Mouse (Mus musculus) heart, embryonic 10.5 days (tissue): ENCODE results near the gene Stab1. TPM values are rescaled to one million over a fixed set of nuclear protein-coding genes. Genes with fewer than 3 reads are reported as not detected.

ENCODE experiments used
- DNase-seq: peaks from one replicate; pipeline ENCODE4 v3.0.0-alpha.2; 2017; ENCODE audit warnings: low spot score
- H3K27ac ChIP-seq: fragments of 300-500 bp; sonication (generic); 2 replicates; pipeline ENCODE4 v1.5.1; 2016; ENCODE audit warnings: mild to moderate bottlenecking
- H3K27me3 ChIP-seq: fragments of 300-500 bp; sonication (generic); 2 replicates; pipeline ENCODE4 v1.6.1; 2016; ENCODE audit warnings: mild to moderate bottlenecking; ENCODE audit not compliant: poor library complexity, insufficient read depth, severe bottlenecking
- H3K36me3 ChIP-seq: fragments of 300-500 bp; sonication (generic); 2 replicates; pipeline ENCODE4 v1.6.1; 2016; ENCODE audit warnings: mild to moderate bottlenecking, moderate library complexity
- H3K4me1 ChIP-seq: fragments of 300-500 bp; sonication (generic); 2 replicates; pipeline ENCODE4 v1.6.1; 2016; ENCODE audit warnings: mild to moderate bottlenecking
- H3K4me3 ChIP-seq: fragments of 300-500 bp; sonication (generic); 2 replicates; pipeline ENCODE4 v1.5.1; 2016; ENCODE audit warnings: mild to moderate bottlenecking, moderate library complexity
- H3K9me3 ChIP-seq: fragments of 300-500 bp; sonication (generic); 2 replicates; pipeline ENCODE4 v1.6.1; 2016; ENCODE audit warnings: mild to moderate bottlenecking, moderate library complexity
- WGBS: fragments of 180-500 bp; shearing (Covaris S2); methylation state at CpG from one replicate; pipeline ENCODE4 v1.1.7; 2016; 5-methylcytosine and 5-hydroxymethylcytosine counted together
- polyA plus RNA-seq: library from polyadenylated mRNA; unstranded; fragments of >200 nt; fragmentation: Nextera tagmentation; extraction: Ambion mirVana; gene quantifications from 2 replicates; pipeline ENCODE4 v1.2.1, GENCODE M21; 2016

The Stab1 gene
- polyA plus RNA-seq = 28.9 and 30.2 TPM in 2 replicates

GRCm38 (mm10) chr14:31168425-31168824, at the start of gene Stab1:
Stab1 (minus strand) TSS chr14:31168641.
- Histone ChIP-seq H3K27ac (peak within 1 kb of the TSS; percentile 77), H3K9me3 (no peaks in the 10 kb centered on the region), H3K36me3 (peaks cover 42% of the 10 kb centered on the region), H3K27me3 (no peaks in the 10 kb centered on the region), H3K4me1 (peaks cover 47% of the 10 kb centered on the region), H3K4me3 (peak within 1 kb of the TSS; percentile 47)
- 33% methylated on average over 10 of the region's 10 CpGs for WGBS
- DNase-seq = no peak

DNA sequence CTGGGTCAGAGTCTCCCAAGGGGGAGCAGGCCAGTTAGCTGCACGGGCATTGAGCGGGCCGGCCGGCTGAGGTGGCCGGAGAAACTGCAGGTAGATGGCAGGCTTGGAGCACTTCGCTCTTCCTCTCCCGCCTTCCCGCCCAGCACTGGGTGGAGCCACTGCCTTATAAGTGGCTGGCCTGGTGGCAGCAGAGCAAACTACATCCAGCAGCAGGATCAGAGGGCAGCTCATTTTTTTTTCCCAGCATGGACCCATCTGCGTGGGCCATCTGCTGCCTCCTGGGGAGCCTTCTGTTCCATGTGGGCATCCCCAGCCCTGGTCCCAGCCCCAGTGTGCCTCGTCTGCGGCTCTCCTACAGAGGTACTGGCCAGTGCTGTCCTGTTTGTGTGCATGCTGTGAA, 49.2 kb upstream of the Stab1 start, which contains the start of gene Sema3g:
Sema3g (plus strand) TSS at position 195 of the 400 bp plus-strand sequence.
- 9% methylated on average over 11 of the region's 11 CpGs for WGBS
- Histone ChIP-seq H3K36me3 (peaks cover 2% of the 10 kb centered on the region), H3K4me3 (peak within 1 kb of the TSS; percentile 41), H3K4me1 (peaks cover 64% of the 10 kb centered on the region), H3K9me3 (no peaks in the 10 kb centered on the region), H3K27me3 (0 out of 2 replicates have a peak, but pooled peaks cover 10% of the 10 kb centered on the region), H3K27ac (peak within 1 kb of the TSS; percentile 82)
- DNase-seq = peak; percentile 91

GRCm38 (mm10) chr14:31216846-31217245, 48.4 kb upstream of the Stab1 start, which contains the start of gene Nisch:
Nisch (minus strand) TSS chr14:31216946.
- Histone ChIP-seq H3K4me3 (peak within 1 kb of the TSS; percentile 41), H3K27me3 (0 out of 2 replicates have a peak, but pooled peaks cover 10% of the 10 kb centered on the region), H3K36me3 (peaks cover 10% of the 10 kb centered on the region), H3K9me3 (no peaks in the 10 kb centered on the region), H3K27ac (peak within 1 kb of the TSS; percentile 82), H3K4me1 (peaks cover 71% of the 10 kb centered on the region)
- no peak for DNase-seq
- WGBS = 75% methylated on average over 2 of the region's 2 CpGs

DNA sequence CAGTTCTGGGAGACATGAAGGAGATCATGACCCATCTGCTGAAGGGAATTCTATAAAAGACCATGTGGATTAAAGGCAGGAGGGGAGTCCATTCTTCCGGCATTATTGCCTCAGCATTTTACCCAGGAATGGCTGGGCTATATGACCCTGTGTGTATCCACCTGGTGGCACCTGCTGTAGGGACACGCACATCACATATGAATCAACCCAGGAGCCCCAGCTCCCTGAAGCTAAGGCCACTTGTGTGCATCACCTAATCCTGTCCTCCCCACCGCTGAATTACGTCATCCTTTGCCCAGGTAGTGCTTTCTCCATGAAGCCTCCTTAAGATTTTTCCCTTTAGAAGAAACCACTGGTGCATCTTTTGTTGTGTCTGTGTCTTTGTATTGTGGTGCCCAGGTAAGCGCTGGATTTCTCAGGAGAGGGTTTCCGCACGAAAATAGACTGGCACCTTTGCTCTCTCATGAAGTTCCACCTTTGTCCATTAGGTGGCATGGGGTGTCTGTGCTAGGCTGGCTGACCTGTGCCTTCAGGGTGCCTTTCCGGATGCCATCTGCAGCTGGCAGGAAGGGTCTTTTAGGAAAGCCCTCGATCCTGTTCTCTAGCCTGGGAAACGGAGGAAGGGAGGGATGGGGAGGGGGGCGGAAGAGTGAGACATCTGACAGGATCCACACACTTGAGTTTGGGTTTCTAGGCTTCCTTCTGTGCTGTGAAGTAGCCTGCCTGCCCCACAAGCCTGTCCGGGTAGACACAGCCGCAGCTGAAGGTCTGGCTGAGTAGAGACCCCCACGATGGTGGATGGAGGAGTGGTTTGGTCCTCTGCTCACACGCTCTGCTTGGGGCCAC, 46.9 kb upstream of the Stab1 start:
- no peaks in the 10 kb centered on the region for H3K9me3 ChIP-seq
- 29% methylated on average over 15 of the region's 15 CpGs for WGBS
- H3K27ac ChIP-seq = peak overlapping the region; percentile 74; the same call in 1 of the 2 replicates
- H3K36me3 ChIP-seq = peaks cover 23% of the 10 kb centered on the region
- no peak for DNase-seq
- 0 out of 2 replicates have a peak overlapping the region, but pooled peaks have one; percentile 13 for H3K4me3 ChIP-seq
- H3K27me3 ChIP-seq = no peaks in the 10 kb centered on the region
- peaks cover 76% of the 10 kb centered on the region for H3K4me1 ChIP-seq

DNA sequence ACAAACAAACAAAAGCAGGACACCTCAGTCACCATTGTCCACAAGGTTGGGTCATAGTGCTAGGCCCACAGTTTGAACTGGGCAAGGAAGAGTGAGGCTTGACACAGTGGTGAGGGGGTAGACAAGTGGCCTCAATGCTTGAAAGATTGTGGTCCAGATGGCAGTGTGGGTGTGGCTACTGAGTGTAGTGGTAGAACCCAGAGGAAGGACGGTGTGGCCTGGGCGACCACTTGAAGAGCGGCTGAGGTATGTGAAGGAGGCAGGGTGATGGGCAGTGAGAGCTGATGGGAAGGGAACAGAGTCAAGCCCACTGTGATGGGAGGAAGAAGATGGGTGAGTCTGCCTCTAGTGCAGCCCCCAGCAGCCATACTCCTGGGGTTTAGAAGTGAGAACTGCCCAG, 46.2 kb upstream of the Stab1 start:
- Histone ChIP-seq H3K9me3 (no peaks in the 10 kb centered on the region), H3K4me3 (no peak overlapping the region), H3K4me1 (peaks cover 83% of the 10 kb centered on the region), H3K36me3 (peaks cover 30% of the 10 kb centered on the region), H3K27ac (no peak overlapping the region), H3K27me3 (no peaks in the 10 kb centered on the region)
- WGBS = 51% methylated on average over 3 of the region's 3 CpGs
- no peak for DNase-seq

GRCm38 (mm10) chr14:31213868-31214267, 45.4 kb upstream of the Stab1 start:
- WGBS = 54% methylated on average over 8 of the region's 8 CpGs
- Histone ChIP-seq H3K4me1 (peaks cover 90% of the 10 kb centered on the region), H3K27ac (peak overlapping the region; percentile 31; the same call in 1 of the 2 replicates), H3K36me3 (peaks cover 32% of the 10 kb centered on the region), H3K9me3 (no peaks in the 10 kb centered on the region), H3K27me3 (no peaks in the 10 kb centered on the region), H3K4me3 (no peak overlapping the region)
- DNase-seq = no peak

DNA sequence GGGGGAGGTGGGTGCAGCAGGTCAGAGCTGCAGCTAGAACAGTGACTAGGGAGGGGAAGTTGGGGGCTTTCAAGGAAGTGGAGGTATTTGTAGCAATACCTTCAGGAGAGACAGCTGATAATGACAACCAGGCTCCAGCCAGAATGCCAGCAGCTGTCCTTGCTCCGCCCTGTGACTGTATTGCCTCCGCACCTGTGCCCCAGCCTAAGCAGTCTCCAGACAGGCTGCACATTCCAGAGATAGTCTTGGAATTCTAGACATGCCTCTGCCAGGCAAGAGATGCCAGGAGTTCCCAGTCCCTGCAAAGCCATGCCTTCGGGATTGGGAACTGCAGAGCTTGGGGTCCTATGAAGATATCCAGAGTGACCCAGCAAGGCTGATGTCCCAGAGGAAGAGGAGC, 44.1 kb upstream of the Stab1 start:
- H3K4me3 ChIP-seq = no peak overlapping the region

GRCm38 (mm10) chr14:31211854-31212253, 43.4 kb upstream of the Stab1 start:
- Histone ChIP-seq H3K4me3 (peak overlapping the region; percentile 36), H3K4me1 (peaks cover 87% of the 10 kb centered on the region), H3K9me3 (no peaks in the 10 kb centered on the region), H3K27ac (peak overlapping the region; percentile 62), H3K36me3 (peaks cover 32% of the 10 kb centered on the region), H3K27me3 (no peaks in the 10 kb centered on the region)
- DNase-seq = no peak
- WGBS = 82% methylated on average over 6 of the region's 6 CpGs

More for the DNA sequence above, 44.1 kb upstream of the Stab1 start:
- 37% methylated on average over 3 of the region's 3 CpGs for WGBS
- Histone ChIP-seq H3K27ac (peak overlapping the region; percentile 62), H3K4me1 (peaks cover 85% of the 10 kb centered on the region), H3K9me3 (no peaks in the 10 kb centered on the region), H3K36me3 (peaks cover 32% of the 10 kb centered on the region), H3K27me3 (no peaks in the 10 kb centered on the region)
- DNase-seq = no peak

DNA sequence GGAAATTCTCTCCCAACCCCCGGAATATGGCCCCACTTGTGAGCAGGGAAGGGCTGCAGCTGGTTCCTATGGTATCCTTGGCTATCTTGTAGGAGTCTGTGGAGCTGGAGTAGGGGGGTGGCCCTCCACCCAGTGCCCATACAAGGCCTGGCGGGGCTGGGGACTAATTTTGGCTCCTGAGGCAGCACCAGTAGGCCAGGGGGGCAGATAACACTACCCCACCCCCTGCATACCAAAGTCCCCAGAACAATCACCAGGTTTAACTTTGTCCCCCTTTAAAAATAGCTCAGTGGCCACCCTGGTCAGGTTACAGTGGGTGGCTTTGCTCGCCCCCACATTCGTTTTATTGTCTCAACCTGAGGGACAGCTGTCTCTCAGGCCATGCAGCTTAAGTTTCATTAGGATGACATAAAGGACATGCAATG, 40.7 kb upstream of the Stab1 start:
- Histone ChIP-seq H3K9me3 (no peaks in the 10 kb centered on the region), H3K27me3 (no peaks in the 10 kb centered on the region), H3K36me3 (peaks cover 41% of the 10 kb centered on the region), H3K27ac (peak overlapping the region; percentile 99), H3K4me1 (peaks cover 78% of the 10 kb centered on the region), H3K4me3 (peak overlapping the region; percentile 66)
- peak; percentile 93 for DNase-seq
- WGBS = 48% methylated on average over 4 of the region's 4 CpGs

DNA sequence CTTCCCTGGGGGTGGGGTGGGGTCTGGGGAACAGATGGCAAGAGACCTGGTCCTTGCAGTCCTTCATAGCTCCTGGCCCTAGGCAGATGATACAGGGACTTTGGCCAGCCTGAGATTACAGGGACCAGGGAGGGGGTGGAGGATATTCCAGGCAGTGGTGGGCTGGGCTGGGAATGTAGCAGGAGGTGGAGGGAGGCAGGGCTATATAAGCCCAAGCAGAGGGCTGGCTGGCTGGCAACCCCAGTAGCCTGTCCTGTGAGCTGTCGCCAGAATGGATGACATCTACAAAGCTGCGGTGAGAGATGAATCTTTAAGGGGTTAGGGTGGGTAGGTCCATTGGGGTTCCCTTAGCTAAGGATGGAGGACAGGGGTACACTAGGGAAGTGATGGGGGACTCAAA, 39.6 kb upstream of the Stab1 start, which contains the start of gene Tnnc1:
Tnnc1 (plus strand) TSS at position 229 of the 400 bp plus-strand sequence.
- H3K36me3 ChIP-seq = peaks cover 51% of the 10 kb centered on the region
- H3K9me3 ChIP-seq = no peaks in the 10 kb centered on the region
- H3K4me1 ChIP-seq = peaks cover 69% of the 10 kb centered on the region
- no peaks in the 10 kb centered on the region for H3K27me3 ChIP-seq
- peak within 1 kb of the TSS; percentile 73 for H3K4me3 ChIP-seq
- peak within 1 kb of the TSS; percentile 99 for H3K27ac ChIP-seq
- DNase-seq = no peak
- 34% methylated on average over 2 of the region's 2 CpGs for WGBS

DNA sequence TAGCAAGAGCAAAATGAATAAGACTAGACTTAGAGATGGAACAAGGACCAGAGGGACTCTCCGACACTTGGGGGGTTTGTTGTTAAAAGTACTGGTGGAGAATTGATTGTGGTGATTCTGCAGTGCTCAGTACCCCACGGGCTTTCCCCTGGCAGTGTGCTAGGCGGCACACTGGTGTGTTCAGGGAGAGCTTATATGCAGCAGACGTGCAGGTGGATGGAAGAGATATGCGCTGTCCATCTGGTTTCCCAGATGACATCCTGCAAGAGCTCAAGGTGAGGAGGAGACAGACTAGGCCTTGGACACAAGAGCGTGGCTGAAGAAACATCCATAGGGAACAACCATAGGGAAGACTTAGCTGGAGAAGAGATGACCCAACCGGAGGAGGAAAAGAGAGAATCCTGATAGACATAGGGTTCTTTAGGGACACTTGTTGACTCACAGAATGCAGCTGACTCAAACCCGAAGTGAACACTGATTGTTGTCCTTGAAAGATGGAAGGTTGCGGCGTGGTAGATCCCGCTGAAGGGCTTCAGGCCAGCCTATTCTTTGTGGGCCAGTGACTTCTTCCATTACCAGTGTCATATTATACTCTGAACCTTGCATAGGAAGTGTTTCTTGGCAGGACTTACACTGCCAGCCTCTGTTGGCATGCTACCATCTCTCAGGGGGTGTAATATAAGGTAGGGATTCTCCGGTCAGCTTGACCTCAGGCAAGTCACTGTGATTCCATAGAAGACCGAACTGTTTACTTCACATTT, 38.8 kb upstream of the Stab1 start:
- no peak for DNase-seq
- peak overlapping the region; percentile 73 for H3K4me3 ChIP-seq
- peak overlapping the region; percentile 99 for H3K27ac ChIP-seq
- H3K4me1 ChIP-seq = peaks cover 60% of the 10 kb centered on the region
- no peaks in the 10 kb centered on the region for H3K9me3 ChIP-seq
- H3K27me3 ChIP-seq = no peaks in the 10 kb centered on the region
- peaks cover 54% of the 10 kb centered on the region for H3K36me3 ChIP-seq
- WGBS = 76% methylated on average over 13 of the region's 13 CpGs

DNA sequence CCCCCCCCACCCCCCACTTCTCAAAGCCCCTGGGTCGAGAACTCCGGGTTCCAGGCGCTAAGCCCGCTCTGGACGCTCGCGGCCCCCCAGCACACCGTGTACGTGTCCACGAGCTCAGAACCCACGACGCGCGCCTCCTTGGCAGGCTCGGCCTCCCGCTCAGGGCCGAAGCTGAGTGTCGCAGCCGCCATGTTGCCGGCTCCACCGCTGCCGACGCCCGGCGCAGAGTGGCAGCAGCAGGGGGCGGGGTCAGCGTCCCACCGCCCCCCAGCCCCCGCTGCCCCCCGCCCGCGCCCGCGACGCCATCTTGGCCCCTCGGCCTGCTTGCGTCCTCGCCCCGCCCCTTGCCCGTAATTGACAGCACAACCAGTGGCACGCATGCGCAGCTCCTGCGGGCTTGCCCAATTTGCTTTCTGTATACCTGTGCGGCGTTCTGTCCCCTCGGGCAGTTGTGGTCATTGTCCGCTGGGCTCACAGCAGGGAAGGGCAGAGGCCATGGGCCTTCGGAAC, 38.1 kb upstream of the Stab1 start:
- Histone ChIP-seq H3K27me3 (no peaks in the 10 kb centered on the region), H3K9me3 (no peaks in the 10 kb centered on the region), H3K4me3 (peak overlapping the region; percentile 73), H3K27ac (peak overlapping the region; percentile 99), H3K36me3 (peaks cover 54% of the 10 kb centered on the region), H3K4me1 (peaks cover 53% of the 10 kb centered on the region)
- WGBS = under 1% methylated on average over 48 of the region's 48 CpGs
- peak; percentile 98 for DNase-seq
